Mouse (Mus musculus) kidney, postnatal 10 days (tissue): ENCODE results near the gene BC051665.

ENCODE experiments used
- DNase-seq: peaks from one replicate; pipeline ENCODE4 v3.0.0; 2021; ENCODE audit warnings: mixed read lengths

The BC051665 gene

GRCm38 (mm10) chr13:60786264-60786663, at the start of gene BC051665:
Gene BC051665, minus strand, starts transcription at chr13:60786364.
- no peak for DNase-seq

DNA sequence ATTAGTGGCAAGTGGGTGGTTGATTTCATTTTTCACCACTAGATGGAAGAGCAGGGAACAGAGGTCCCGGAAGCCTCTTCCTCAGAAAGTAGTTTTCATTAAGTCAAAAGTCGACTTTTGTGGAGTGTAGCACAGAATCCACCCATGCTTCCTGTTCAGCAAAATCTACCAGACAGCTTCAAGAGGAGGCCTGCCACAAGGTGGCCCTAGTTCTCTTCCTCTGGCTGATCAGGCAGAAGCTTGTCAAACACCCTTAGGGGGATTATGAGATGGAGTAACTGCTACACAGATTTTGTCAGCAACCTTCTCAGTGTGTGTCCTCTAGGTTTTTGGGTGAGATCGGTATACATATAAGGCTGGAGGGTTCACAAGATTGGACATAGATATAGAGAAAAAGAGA, 39.9 kb upstream of the BC051665 start:
- peak; percentile 51 for DNase-seq

GRCm38 (mm10) chr13:60820486-60821175, 34.5 kb upstream of the BC051665 start:
- no peak for DNase-seq

- DNase-seq, result peak; percentile 76
Observed at GRCm38 (mm10) chr13:60819469-60819868, 33.3 kb upstream of the BC051665 start.

DNA sequence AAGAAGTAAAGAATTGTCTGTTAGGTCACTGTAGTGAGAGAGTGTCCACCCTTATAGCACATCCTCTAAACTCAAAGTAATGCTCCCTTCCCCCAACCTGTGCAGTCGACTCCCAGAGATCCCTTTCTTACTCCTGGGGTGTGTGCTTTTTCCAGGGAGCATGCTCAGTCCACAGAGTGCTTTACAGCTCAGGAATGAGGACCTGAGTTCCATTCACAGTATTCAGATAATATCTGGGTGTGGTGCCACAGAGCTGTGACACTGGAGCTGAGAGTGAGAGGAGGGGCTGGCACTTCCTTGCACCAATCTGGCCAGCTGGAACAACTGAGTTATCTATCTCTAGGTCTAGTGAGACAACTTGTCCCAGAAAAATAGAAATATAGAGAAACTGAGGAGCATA, 27.6 kb upstream of the BC051665 start:
- DNase-seq, result no peak

- no peak for DNase-seq
Observed at GRCm38 (mm10) chr13:60812768-60813167, 26.6 kb upstream of the BC051665 start.

DNA sequence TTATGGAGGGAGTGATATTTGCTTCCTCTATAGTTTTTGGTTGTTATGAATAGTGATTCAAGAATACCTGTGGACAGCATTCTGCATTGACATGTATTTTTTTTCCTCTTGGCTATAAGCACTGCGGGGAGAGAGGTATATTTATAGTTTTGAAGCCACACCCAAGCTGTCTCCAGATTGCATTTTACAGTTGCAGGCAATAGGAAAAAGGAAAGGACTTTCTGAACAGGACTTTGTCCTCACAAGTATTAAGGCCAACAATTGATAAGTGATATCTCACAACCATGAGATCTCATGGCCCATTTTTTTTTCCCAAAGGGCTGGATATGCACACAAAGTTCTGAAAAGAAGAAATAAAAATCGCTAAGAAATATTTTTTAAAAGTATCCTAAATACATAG, 23.5 kb upstream of the BC051665 start:
- DNase-seq, result no peak

GRCm38 (mm10) chr13:60802749-60803148, 16.6 kb upstream of the BC051665 start, which contains the start of gene Ctsll3:
Gene Ctsll3, minus strand, starts transcription at chr13:60802849.
- no peak for DNase-seq

- no peak for DNase-seq
Observed at GRCm38 (mm10) chr13:60789466-60789865, 3.3 kb upstream of the BC051665 start.

DNA sequence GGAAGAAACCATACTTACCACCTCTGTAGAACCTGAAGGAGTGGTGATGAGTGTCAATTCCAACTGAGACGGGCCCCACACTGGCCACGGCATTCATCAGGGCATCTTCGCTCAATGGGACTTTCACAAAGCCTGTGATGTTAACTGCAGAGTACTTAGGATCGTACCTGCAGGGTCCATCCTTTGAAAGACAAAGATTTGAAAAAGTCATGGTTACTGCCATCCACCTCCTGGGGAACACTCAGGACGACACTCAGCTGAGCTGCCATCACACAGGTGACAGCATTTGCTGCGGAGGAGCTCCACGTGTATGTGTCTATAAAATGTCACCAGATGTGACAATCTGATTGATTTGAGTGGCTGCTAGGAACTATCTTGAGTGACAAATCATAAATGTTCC, 2.9 kb downstream of the BC051665 start:
- DNase-seq, result no peak

- no peak for DNase-seq
Observed at GRCm38 (mm10) chr13:60780534-60780933, 5.6 kb downstream of the BC051665 start.

GRCm38 (mm10) chr13:60761161-60761560, 25.0 kb downstream of the BC051665 start:
- DNase-seq, result no peak

DNA sequence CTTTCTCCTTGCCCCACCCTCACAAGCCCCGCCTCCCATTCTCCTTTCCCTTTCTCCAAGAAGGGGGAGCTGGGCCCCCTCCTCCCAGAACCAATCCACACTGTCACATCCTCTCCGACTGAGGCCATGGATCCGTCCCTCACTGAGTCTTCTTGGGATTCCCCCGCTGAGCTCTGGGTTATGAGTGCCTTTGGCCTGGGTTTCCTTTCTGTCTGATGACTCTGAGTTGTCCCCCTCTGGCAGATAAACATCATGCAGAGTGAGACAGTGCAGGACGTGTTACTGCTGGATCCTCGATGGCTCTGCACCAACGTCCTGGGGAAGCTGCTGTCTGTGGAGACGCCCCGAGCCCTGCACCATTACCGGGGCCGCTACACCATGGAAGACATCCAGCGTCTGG, 25.8 kb downstream of the BC051665 start:
- no peak for DNase-seq

DNA sequence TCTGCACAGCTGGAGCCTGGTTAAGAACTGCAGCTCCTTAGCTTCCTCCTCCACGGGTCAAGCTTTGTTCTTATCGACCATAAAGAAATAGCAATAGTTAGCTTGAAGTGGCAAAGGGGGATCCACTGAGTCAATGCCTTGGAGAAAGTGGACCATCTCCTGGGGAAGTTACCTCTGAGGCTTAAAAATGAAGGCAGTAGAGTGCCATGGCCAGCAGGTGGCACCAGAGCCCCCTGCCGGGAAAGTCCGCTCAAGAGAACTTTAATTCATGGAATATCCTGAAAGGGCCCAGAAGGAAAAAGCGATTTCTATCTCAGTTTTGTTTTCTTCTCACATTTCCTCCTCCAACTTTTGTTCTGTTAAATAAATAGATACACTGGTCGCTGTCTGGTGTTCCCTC, 27.0 kb downstream of the BC051665 start:
- peak; percentile 81 for DNase-seq

DNA sequence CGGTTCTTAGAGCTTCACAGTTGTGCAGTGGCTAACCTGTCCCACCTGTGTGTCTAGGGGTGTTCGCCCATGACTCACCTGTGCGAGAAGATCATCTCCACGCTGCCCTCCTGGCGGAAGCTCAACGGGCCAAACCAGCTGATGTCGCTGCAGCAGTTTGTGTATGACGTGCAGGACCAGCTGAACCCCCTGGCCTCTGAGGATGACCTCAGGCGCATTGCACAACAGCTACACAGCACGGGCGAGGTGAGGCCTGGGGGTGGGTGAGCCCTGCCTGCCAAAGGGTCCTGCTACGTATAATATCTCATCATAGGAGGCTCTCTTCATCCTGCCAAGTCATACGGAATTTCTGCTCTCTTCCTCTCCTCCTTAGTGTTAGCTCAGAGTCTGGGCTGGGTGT, 28.9 kb downstream of the BC051665 start:
- DNase-seq, result no peak

DNA sequence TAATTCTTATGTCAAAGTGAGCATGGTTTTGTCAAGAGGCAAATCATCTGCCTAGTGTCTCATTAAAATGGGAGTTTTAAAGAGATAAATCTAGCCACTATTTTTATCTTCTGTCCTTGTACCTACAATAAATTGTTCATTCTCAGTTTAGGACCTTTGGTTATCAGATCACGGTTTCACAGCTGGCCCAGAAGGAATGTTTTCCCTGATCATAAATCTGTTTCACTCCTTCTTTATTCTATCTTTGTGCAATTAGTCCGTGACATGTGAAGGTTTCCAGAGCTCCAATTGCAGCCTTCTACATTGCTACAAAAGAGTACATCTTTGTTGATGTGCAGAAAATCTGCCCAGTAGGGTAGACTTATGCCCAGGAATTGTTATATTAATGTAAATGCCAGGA, 30.9 kb downstream of the BC051665 start:
- no peak for DNase-seq

DNA sequence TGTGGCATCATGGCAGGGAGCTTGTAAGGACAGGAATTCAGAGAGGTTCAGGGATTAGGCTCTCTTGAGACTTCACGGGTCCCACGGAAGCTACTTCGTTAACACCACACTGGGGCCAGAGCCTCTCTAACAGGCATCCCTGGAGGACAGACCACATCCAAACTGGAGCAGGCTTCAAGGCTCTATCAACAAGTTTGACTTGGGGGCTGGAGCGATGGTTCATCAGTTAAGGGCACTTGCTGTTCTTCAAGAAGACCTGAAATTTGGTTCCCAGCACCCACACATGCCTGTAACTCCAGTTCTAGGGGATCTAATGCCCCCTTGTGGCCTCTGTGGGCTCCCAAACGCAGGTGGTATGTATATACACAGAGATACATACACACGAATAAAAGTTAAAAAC, 32.9 kb downstream of the BC051665 start:
- DNase-seq, result no peak

DNA sequence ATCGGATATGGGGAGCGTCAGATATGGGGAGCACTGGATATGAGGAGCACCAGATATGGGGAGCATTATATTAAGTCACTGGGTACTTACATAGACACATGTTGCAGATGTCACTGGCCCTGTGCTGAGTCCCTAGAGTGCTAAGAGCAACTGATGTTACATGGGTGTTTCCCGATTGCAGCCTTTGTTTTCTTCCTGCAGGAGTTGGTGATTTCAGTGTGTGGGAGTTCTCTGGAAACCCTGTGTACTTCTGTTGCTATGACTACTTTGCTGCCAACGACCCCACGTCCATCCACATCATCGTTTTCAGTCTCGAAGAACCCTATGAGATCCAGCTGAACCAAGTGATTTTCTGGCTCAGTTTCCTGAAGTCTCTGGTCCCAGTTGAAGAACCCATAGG, 35.2 kb downstream of the BC051665 start:
- no peak for DNase-seq

- no peak for DNase-seq
Observed at GRCm38 (mm10) chr13:60748556-60748955, 37.6 kb downstream of the BC051665 start.

DNA sequence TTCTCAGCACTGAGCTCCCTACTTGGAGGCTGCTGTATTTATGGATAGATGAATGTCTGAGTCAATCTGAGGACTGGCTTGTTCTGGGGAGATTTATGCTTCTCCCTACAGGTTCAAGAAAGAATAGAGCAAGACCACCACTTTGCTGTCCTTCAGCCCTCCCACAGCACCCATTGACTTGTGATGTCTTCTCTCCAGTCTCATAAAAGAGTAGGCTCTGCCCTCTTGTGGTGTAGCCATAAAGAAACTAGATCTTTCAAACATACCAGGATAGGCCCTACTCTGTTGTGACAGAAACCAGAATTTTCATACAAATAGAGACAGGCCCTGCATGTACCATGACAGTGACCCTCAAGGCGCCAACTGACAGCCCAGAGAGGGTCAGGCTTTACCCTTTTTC, 39.0 kb downstream of the BC051665 start:
- DNase-seq, result no peak

DNA sequence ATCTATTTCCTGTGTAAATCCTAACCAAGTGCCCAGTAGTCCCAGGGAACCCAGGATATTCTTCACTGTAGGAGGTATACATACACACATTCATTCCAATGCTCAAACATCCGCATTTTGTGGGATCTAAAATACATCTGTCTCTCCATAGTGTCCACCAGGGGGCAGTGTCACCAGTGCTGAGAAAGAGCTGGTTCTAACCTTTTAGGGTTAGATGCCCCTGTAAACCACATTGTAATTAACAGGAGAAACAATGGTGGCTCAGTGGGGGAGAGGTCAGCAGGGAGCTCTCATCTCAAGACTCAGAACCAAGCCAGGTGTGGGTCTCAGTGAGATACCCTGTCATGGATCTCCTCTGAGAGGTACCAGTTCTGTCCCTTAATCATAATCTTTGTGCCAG, 39.9 kb downstream of the BC051665 start:
- peak; percentile 58 for DNase-seq

DNA sequence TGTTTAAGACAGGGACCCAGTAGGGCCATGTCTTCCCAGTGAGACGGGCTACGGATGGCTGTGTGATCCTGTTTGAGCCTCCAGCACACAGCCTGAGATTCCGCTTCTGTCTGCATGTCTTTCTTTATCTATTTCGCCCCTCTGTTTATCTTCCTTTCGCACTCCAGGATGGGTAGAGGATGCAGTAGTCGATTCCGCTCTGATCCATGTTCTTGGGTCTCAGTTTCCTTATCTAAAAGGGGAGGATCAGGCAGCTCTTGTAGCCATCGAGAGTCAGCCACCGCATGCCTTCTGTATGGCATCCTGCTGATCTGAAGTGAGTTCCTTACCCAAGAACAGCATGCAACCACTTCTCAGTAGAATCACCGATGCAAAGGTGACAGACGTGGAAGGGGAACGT, 40.8 kb downstream of the BC051665 start:
- DNase-seq, result no peak

- DNase-seq, result no peak
Observed at GRCm38 (mm10) chr13:60744736-60745135, 41.4 kb downstream of the BC051665 start.

- peak; percentile 94 for DNase-seq
Observed at GRCm38 (mm10) chr13:60744078-60744460, 42.1 kb downstream of the BC051665 start.

GRCm38 (mm10) chr13:60743381-60744077, 42.6 kb downstream of the BC051665 start:
- DNase-seq, result no peak
